In genomic region chr19:5803041-5803880, GRCm38 (mm10) we compare ENCODE assay signal across 8 mouse cellular contexts. TPM values are rescaled to one million over a fixed set of nuclear protein-coding genes. Genes with fewer than 3 reads are reported as not detected.
DNase-seq lines count a peak whose midpoint lies in the region; ATAC-seq and TF ChIP-seq lines count a peak whose summit lies in the region.

No protein-coding gene starts in this region.

- intact Hi-C loops in heart, postnatal 25 days (cut with DNase I): loop anchor here (1.0 kb wide), 1 partner anchor 42 kb away; no protein-coding TSS in a partner anchor

- H3K27me3 ChIP-seq in G1E (ENCODE audit: insufficient read depth, low read length): no peaks in the 10 kb centered on the region
- H3K27me3 ChIP-seq in forebrain, embryonic 15.5 days: no peaks in the 10 kb centered on the region
- peaks cover 4% of the 10 kb centered on the region; the same call in 1 of the 2 replicates for H3K27me3 ChIP-seq in neural tube, embryonic 14.5 days (ENCODE audit: control insufficient read depth, insufficient read depth, low read length)
- H3K27me3 ChIP-seq in testis, adult 2 months (ENCODE audit: control insufficient read depth, insufficient read depth, low read length): no peaks in the 10 kb centered on the region

- under 1% methylated on average over 65 of the region's 67 CpGs for WGBS in forebrain, embryonic 15.5 days
- WGBS in neural tube, embryonic 14.5 days: under 1% methylated on average over 66 of the region's 67 CpGs

- peaks cover 24% of the 10 kb centered on the region for H3K36me3 ChIP-seq in G1E (replicated peaks)
- H3K36me3 ChIP-seq in forebrain, embryonic 15.5 days: 0 out of 2 replicates have a peak, but pooled peaks cover 4% of the 10 kb centered on the region
- 0 out of 2 replicates have a peak, but pooled peaks cover 3% of the 10 kb centered on the region for H3K36me3 ChIP-seq in neural tube, embryonic 14.5 days (ENCODE audit: control insufficient read depth, insufficient read depth, low read length)
- H3K36me3 ChIP-seq in testis, adult 2 months (ENCODE audit: control insufficient read depth, insufficient read depth, low read length): peaks cover 6% of the 10 kb centered on the region

- no peaks in the 10 kb centered on the region for H3K9me3 ChIP-seq in G1E (replicated peaks)
- H3K9me3 ChIP-seq in forebrain, embryonic 15.5 days: no peaks in the 10 kb centered on the region
- no peaks in the 10 kb centered on the region for H3K9me3 ChIP-seq in neural tube, embryonic 14.5 days (ENCODE audit: control insufficient read depth, low read length)

- peak overlapping the region; percentile 88 for H3K9ac ChIP-seq in forebrain, embryonic 15.5 days (replicated peaks)
- H3K9ac ChIP-seq in neural tube, embryonic 14.5 days (replicated peaks; ENCODE audit: low read depth, low read length): peak overlapping the region; percentile 95

- peak; percentile 78 for DNase-seq in G1E (ENCODE audit: low spot score)
- DNase-seq in cerebellum, adult 11-12 months: peak; percentile 99
- DNase-seq in heart, postnatal 25 days (ENCODE audit: low spot score): peak; percentile 99
- peak; percentile 98 to 99 for DNase-seq in layer of hippocampus, adult 18-20 months (ENCODE audit: low spot score in 2 of 2)
- DNase-seq in lung, adult 18-20 months: peak; percentile 99

- TF ChIP-seq POLR2A in testis, adult 2 months (IDR thresholded peaks at IDR 0.05; ENCODE audit: control insufficient read depth, low read depth, low read length): peak; percentile 85

- peak overlapping the region; percentile 77 for H3K4me2 ChIP-seq in forebrain, embryonic 15.5 days (replicated peaks)
- peak overlapping the region; percentile 100 for H3K4me2 ChIP-seq in neural tube, embryonic 14.5 days (ENCODE audit: low read depth, low read length)

- no peak for TF ChIP-seq CTCF in G1E (IDR thresholded peaks at IDR 0.05; ENCODE audit: low read depth, low read length)
- 0 out of 2 replicates have a peak, but pooled peaks have one; percentile 8 for TF ChIP-seq CTCF in testis, adult 2 months (IDR thresholded peaks at IDR 0.05; ENCODE audit: control insufficient read depth, insufficient read depth, insufficient replicate concordance, low read depth, low read length)

- peak; percentile 68 for ATAC-seq in G1E (ENCODE audit: extremely low read depth, insufficient number of reproducible peaks, low FRiP score, poor library complexity, severe bottlenecking)
- peak; percentile 98 for ATAC-seq in forebrain, embryonic 15.5 days (replicated peaks)
- peak; percentile 97 for ATAC-seq in neural tube, embryonic 14.5 days (ENCODE audit: low read depth)

- H3K4me1 ChIP-seq in G1E (ENCODE audit: insufficient read depth, low read depth, low read length): peaks cover 53% of the 10 kb centered on the region
- H3K4me1 ChIP-seq in forebrain, embryonic 15.5 days: peaks cover 35% of the 10 kb centered on the region
- peaks cover 27% of the 10 kb centered on the region for H3K4me1 ChIP-seq in neural tube, embryonic 14.5 days (ENCODE audit: control insufficient read depth, insufficient read depth, low read length)
- peaks cover 23% of the 10 kb centered on the region for H3K4me1 ChIP-seq in testis, adult 2 months (ENCODE audit: control insufficient read depth, insufficient read depth, low read length)

- peak overlapping the region; percentile 99 for H3K27ac ChIP-seq in forebrain, embryonic 15.5 days (replicated peaks)
- peak overlapping the region; percentile 100 for H3K27ac ChIP-seq in neural tube, embryonic 14.5 days (ENCODE audit: low read depth, low read length)
- peak overlapping the region; percentile 100 for H3K27ac ChIP-seq in testis, adult 2 months (ENCODE audit: control insufficient read depth, insufficient read depth, low read depth, low read length)

- H3K4me3 ChIP-seq in G1E (ENCODE audit: low read depth, low read length): peak overlapping the region; percentile 88
- H3K4me3 ChIP-seq in forebrain, embryonic 15.5 days: peak overlapping the region; percentile 84
- peak overlapping the region; percentile 98 for H3K4me3 ChIP-seq in neural tube, embryonic 14.5 days (ENCODE audit: low read depth, low read length)
- H3K4me3 ChIP-seq in testis, adult 2 months (ENCODE audit: control insufficient read depth, low read depth, low read length): peak overlapping the region; percentile 100

RNA-seq across cellular contexts. Expression of gene Scyl1, which starts 32.0 kb away (rescaled TPM):
- 27.7 and 37.5 TPM in 2 replicates for total RNA-seq in G1E (2014; fragmentation: Nextera tagmentation)
- 40.3 and 41.2 TPM in 2 replicates for total RNA-seq in G1E (2017)
- 65.6 and 72.6 TPM in 2 replicates for polyA plus RNA-seq in G1E (2012)
- polyA plus RNA-seq in forebrain, embryonic 15.5 days (2015; fragmentation: Nextera tagmentation; extraction: Ambion mirVana): 66.9 and 67.9 TPM in 2 replicates
- total RNA-seq in heart, postnatal 25 days (2021): 10 to 100 TPM; 63.5 to 64.1 TPM
- total RNA-seq in layer of hippocampus, adult 18-20 months (2021): 10 to 100 TPM; 77.3 to 80.3 TPM
- 78.5 and 78.6 TPM in 2 replicates for polyA plus RNA-seq in neural tube, embryonic 14.5 days (2014; fragmentation: Nextera tagmentation; extraction: Ambion mirVana)
- polyA plus RNA-seq in testis, adult 2 months (2012; rRNA removed): 43.1 and 46.7 TPM in 2 replicates

Comparison
In these comparisons a context has a peak if more than half of its experiments do, and no peak if none do; other contexts are left out.
1. Peak in every context shown above with its lines: DNase-seq, ATAC-seq, H3K4me3 ChIP-seq and H3K27ac ChIP-seq.